Mouse (Mus musculus) right cerebral cortex, adult 2 months (tissue): ENCODE data around the gene Elovl6.

ENCODE experiments used
- DNase-seq, 2 experiments: peaks; one replicate each; pipeline ENCODE4 v3.0.0; 2021 to 2022; ENCODE audit warnings: low spot score in 2 of 2

Gene Elovl6

DNA sequence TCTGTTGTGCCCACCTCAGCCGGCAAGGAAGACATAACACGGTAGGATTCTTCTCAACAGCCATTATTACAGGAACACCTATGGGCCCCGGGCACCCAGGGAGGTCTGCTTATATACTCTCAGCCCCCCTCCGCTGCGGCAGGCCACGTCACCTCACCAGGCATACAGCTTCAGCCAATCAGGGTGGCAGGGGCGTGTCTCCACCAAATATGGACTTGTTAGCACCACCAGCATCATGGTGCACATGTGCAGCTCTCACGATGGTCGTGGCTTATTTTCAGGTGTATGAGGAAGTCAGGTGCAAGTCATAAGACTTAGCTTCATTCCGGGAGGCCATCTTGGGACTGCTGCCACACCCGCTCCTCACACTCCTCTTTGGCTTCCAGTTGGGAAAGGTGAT is 9.3 kb downstream of the Elovl6 start:
- DNase-seq: no peak

DNA sequence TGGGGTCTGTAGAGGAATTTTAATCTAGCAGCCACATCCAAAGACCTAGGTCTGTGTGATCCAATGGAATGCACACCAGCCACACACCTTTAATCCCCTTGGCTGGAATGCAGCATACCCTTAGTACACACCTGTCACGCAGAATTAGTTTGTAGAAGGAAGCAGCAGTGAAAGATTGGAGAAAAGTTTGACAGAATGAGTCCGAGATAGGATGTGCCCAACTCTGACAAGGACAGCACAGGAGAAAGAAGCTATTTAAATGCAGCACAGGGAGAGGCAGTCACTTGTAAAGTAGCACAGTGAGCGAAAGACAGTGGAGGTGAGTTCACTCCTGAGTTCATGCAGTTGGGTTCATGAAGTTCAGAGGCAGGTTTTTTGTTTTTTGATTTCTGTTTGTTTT is 11.2 kb downstream of the Elovl6 start:
- DNase-seq: no peak

DNA sequence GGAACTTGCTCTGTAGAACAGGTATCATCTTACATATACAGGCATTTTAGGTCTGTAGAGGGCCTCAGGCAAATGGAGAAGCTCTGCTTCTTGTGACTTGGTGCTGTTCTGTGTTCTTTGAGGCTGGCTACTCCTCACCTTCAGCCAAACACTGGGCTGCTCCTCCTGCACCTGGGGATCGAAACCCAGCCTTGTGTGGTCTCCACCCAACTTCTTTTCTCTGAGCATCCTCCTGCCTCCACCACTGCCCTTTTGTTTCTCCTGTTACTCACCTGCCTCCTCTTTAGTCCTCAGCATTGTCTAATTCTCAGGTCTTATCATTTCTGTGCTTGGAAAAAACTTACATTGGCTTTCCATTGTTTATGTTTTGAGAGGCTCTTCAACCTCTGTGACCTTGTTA is 12.1 kb downstream of the Elovl6 start:
- DNase-seq: no peak

DNA sequence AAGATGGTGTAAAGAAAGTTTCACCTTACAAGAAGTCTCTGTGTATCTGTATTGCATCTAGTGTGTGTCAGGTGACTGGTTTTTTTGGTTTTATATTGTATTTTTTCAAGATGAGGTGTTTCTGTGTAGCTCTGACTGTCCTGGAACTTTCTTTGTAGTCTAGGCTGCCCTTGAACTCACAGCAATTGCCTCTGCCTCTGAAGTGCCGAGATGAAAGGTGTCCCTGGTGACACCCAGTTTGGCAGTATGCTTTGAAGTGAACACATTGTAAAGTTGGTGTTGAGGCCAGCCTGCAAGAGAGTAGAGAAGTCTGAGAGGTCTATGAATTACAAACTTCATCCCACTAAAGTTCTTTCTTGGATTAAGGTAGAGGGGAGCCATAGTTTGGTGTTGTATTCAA is 13.1 kb downstream of the Elovl6 start:
- DNase-seq: no peak

DNA sequence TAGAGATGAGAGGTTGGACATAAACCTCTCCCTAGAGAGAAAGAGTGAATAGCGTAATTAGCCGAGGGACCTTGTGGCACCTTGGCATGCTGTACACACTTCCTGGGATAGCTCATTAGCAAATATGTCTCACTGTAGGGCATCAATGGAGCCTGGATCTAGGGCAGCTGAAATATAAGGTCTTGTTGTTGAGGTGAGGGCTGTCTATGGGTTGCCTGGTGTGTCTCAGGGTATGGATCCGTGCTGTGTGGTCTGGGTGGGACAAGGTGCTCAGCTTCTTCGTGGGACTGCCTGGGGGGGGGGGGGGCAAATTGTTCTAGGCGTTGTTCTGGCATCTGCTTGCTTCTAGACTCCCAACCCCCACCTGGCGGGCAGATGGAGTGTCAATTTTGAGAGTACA is 13.6 kb downstream of the Elovl6 start:
- no peak for DNase-seq

DNA sequence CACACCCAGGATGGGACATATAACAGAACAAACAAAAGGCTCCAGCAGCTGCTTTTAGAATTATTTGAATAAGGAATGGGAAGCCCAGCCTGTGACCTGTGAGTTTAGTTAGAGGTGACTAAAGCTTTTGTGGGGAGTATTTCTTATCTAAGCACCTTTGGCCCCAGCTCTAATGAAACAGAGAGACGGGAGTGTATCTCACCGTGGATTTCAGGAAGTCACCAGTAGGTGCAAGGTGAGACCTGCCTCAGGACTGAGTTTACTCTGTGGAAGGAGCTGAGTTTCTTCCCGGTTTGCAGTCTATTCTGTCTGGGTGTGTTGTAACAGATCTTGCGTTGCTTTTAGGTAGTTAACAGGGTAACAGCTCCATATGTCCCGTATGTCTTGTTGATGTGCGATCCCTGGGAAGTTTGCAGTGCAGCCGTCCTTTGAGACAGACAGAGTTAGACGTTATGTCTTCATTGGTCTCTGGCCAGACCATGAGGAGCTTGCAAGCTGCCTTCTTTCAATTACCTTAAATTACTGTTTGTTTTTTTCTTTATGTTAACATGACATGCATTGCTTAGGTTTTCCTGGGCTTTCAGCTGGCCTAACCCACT is 15.8 kb downstream of the Elovl6 start:
- no peak for DNase-seq

DNA sequence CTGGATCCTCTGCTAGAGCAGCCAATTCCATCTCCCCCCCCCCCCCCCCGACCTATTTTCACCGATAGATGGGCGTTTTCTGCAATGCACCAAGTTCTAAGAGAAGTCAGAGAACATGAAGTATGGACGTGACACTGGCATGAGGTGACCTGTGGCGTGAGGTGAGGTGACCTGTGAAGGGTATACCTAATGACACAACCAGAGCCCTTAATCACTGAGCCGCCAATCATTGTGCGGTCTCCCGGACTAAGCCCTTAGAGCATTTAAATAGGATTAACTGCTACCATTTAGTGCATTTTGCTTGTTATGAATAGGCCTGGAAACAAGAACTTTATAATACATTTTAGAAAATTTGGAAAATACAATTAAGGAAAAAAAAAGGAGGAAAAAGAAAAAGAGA is 16.6 kb downstream of the Elovl6 start:
- DNase-seq: no peak

DNA sequence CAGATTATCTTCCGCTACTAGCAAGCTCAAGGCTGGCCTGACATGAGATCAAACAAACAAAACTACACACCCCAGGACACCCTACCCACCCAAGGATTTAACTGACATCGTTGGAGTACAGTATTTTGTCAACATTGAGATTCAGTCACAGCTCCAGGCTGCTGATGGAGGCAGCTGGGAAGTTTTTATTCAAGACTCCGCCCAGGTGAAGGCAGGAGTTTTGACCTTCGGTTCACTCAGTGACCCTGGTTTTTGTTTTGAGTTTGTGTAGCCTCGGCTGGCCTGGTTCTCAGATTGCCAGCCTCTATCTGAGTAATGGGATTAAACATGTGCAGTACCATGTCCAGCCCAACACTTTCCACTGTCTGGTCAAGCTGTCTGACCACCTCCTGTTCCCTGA is 17.4 kb downstream of the Elovl6 start:
- DNase-seq: no peak

DNA sequence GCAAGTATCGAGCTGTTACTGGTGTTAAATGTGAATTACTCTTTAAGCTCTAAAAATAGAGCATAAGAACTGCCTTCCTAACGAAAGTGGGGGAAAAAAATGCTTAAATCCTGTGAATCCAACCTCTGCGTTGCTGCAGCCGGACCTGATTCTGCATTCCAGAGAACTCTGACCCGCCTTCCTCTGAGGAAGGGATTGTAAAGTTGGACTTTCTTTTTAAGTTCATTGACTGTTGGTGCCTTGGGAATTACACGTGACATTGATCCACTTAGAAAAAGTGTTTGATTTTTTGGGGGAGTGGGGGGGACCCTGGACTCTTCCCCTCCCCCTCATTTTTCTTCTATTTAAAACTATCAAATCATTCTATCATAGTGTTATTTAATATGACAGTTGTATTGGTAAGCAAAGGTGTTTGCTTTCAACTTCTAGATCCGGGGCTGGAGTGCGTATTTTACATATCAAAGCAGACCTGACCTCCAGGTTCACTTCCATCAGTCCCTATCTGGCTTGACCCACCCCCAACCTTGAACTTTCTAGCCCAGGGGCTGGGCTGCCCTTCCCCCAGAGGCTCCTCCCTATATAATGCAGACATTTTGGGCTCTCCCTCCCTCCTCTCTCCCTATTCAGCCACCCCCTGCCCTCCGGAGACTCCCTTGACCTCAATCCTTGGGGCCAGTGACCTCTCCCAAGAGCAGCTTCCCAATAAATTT is 19.6 kb downstream of the Elovl6 start:
- DNase-seq: no peak

DNA sequence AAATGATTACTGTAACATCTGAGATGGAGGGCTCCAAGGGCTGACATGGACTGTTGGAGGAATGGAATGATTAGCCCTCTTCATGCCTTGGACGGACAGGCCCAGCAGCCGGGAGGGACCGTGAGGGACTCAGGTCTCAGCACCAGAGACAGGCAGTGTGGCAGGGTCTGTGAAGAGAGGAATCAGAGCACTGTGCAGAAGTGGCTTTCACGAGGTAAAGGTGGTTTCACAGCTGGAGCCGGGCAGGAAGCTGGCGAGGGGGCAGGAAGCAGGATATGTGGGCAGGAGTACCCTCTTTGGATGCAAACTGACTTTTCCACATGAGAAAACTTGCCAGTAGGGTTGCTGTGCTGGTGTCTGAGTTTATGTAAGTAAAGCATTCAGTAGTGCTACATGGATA is 20.2 kb downstream of the Elovl6 start:
- no peak for DNase-seq

DNA sequence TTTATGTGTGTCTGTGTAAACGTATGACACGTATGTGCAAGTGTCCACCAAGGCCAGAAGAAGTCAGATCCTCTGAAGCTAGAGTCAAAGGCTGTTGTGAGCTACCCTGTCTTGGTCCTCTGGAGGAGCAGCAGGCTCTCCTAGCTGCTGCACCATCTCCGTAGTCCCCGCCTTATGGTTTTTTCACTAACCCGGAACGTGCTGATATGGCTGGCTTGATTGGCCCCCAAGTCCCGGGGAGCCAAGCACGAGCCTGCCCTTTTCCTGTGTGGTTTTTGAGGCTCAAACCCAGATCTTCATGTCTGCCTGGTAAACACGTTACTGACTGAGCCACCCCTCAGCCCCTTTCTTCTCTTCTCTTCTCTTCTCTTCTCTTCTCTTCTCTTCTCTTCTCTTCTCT is 21.0 kb downstream of the Elovl6 start:
- DNase-seq: no peak

DNA sequence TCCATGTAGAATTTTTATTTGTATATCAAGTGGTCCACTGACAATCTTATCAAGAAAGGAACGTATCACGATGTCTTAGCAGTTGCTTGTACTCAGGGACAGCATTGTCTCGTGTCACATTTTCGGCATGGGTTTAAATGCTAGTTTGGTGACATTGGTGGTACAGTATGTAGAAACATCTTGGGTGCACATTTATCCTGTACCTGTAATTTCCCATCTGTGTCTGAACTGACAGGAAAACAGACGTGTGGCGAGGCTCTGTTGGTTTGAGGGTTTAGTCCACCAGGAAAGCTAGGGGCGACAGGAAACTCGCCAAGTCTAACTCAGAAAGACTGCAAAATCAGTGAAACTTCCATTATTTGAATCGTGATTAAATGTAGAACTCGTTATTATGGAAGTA is 21.5 kb downstream of the Elovl6 start:
- DNase-seq: no peak

DNA sequence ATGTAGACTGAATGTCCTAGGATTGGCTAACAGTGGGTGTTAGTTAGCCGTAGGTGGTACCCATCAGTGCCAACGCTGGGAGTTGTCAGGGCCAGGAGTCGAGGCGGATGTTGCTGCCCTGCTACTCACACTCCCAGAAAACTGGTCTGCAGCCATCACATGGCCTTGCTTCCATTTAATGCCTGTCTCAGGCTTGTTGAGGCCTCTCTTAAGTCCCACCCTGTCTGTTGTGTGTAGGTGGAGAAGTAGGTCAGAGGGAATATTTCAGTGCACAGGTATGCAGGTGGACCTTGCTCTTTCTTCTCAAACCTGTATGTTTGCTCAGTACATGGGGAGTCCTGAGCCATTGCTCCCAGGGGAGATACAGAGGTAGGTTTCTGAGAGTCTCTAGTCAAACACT is 22.3 kb downstream of the Elovl6 start:
- no peak for DNase-seq

DNA sequence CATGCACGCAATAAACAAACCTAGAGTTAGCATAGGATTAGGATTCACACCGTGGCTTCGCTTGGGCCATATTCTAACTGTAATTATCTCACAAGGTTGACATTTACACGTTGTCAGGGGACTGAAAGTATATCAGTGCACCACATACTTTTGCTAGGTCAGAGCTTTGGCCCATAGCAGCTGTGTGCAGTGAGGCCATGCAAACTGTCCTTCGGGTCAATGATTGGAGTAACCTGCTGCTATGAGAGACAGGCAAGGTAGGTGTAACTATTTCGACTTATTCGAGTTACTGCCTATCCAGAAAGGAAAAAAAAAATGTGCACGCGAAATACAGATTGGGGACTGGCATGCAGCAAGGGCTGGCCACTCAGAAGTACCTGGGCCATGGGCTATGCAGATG is 24.9 kb downstream of the Elovl6 start:
- no peak for DNase-seq

DNA sequence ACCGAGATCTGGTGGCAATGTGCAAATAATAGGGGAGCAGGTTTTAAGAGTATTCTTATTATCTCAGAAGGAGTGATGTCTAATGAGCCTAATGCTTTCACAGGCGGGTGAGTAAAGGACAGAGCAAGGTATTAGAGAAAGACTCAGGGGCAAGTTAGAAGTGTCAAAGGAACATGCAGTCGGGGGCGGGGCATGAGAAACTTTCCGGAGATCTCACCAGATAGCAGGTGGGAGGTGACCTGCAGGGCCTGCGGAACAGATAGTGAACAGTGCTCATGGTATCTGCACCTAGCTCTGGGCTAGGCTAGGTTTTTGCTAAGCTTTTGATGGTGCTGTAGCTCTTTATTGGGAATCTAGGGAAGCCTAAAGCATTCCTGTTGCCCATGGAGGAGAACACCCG is 25.4 kb downstream of the Elovl6 start:
- DNase-seq: no peak

DNA sequence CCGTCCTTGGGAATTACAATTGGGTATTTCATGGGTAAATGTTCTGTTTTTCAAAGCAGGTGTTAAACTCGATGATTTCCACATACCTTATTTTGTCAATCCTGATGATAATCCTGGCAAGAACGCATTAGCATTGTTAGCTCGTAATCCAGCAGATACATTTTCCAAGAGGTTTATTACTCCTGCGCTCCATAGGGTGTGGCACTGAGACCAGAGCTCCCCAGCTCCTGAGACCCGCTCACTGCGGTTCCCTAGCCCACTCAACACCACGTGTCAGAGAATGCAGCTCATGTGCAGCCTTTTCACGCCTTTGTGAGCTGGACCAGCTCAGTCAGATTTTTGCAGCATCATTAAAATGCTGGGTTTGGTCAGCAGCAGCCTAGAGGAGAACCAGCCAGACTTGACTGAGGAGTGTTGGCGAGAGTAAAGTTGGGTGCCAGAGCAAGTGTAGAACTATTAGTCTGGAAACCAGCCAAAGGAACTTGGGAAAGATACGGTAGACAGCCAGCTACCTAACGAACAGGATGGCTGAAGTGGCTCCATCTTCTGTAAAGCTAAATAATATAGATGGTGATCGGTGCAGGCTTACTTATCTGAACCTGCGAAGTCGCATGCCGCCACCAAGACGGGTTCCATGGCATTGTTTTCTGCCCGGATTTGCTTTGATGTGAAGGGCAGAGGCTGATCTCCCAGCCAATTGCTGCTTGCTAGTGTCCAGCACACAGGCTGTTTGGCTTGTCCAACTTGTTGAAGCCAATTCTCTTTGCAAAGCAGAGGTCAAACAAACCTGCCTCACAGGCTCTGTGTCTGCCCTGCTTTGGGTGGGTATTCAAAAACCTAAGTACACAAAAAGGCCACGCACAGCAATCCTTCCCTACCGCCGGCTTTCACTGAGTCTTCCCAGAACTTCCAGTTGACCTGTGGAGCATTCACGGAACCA is 26.1 kb downstream of the Elovl6 start:
- DNase-seq: no peak

DNA sequence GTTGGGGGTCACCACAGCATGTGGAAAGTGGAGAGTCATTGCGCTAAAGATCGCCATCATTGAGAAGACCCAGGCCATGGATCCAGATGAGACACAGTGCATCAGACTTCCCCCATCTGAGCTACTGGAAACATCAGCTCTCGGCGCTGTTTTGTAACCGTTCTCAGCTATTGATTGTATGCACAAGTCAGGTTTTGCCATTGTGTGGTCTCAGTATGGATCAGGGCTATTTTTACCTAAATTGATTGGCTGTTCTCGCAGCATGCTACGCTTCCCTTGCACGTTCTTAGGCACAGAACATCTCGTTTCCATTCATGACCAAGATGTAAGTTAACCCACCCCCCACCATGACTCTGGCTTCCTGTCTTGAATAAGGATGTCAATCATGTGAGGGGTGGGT is 27.9 kb downstream of the Elovl6 start:
- no peak for DNase-seq

DNA sequence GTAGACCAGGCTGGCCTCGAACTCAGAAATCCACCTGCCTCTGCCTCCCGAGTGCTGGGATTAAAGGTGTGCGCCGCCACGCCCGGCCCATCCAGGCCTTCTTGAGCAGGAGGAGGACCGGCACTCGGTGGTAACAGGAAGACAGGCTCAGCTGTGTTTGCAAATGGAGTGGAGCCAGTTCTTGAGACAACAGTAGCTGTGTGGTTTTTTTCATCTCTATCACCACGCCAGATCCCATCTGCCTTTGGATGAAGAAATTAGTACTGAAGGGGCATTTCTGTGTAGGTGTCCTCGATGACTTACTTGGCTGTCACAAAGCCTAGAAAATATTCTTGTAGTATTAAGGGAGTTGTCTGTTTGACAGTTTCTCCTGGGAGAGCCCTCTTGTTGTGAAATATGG is 28.9 kb downstream of the Elovl6 start:
- DNase-seq: peak; percentile 39 to 56

DNA sequence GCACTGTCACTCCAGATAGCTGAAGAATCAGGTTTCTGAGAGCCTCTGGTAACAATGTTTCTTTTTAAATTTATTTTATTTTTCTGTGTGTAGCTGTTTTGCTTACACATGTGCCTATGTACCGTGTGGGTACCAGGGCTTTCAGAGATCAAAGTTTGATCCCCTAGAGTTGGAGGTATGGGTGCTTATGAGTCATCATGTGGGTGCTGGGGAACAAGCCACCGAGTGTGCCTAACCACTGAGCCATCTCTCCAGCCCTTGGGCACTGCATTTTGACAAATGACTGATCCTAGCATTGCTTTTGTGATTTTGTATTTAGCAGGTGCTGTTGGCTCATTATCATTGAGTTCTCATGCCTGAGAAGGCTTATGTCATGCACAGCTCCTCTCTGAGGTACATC is 29.7 kb downstream of the Elovl6 start:
- DNase-seq: no peak

DNA sequence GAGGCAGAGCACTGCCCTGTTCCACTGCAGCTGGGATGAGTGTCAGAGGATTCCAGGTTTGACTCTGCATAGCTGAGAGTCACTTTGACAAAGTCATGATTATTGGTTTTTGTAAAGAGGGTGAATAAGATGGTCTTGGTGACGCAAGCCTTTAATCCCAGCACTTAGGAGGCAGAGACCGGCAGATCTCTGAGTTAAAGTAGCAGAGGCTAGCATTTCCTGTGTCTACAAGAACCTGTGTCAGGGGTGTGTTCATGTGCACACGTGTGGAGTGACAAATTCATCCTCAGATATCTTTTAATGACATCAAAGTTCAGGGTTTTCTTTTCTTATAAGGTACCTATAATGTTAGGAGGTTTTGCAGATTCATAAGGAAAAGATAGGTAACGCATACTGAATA is 30.3 kb downstream of the Elovl6 start:
- DNase-seq: no peak

DNA sequence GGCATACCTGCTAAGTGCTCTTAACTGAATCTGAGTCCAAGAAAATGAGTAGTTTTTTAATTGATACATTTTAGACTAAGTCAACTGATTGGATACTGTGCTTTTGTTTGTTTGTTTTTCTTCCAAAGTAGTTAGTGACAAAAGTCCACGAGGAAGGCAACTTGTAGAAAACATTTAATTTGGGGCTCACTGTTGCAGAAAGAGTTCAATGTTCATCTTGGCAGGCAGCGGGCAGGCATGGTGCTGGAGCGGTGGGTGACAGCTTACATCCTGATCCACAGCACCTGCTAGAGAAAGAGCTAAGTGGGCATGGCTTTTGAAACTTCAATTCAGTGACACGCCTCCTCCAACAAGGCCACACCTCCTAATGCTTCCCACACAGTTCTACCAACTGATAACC is 31.7 kb downstream of the Elovl6 start:
- DNase-seq: no peak

DNA sequence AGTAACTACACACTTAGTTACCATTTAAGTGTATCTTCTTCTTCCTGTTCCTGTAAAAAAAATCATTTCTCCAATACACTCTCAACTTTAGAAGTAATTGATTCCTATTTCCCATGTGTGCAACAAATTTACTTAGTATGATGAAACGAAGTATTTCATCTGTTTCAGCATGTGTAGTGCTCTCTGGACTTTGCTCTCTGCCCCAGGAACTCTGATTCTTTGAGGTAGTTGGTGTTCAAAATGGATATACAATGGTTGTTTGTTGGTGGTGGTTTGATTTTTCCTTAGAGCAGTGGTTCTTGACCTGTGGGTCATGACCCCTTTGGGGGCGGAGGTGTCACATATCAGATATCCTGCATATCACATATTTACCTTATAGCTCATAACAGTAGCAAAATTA is 32.7 kb downstream of the Elovl6 start:
- no peak for DNase-seq

DNA sequence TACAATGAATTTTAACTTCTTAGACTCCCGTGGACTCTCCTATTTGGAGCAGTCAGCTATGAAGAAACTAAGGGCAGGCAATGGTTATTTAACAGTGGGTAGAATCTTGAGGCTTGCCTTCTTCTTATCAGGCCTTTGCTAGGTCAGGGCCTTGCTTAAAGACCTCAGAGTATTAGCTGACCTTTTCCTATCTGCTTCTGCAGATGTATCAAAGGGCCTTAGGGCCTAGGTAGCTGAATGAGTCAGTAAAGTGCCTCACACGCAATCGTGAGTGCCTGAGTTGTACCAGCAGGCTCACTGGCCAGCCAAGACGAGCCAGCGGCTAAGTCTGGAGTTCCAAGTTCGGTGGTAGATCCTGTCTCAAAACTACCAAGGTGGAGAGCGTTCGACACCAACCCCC is 33.3 kb downstream of the Elovl6 start:
- no peak for DNase-seq
